Mouse (Mus musculus): Measurements from ENCODE around the gene Sapcd1. TPM values are rescaled to one million over a fixed set of nuclear protein-coding genes. Genes with fewer than 3 reads are reported as not detected.
A peak's percentile ranks its signal among the peaks of the same experiment; 100 is the strongest.

Sapcd1 gene
- polyA plus RNA-seq, 1 experiment = 0.69 TPM

- TF ChIP-seq CTCF (conservative IDR thresholded peaks at IDR 0.05; ENCODE audit: insufficient read depth, insufficient read length, low read depth, low read length) (peak; percentile 95), POLR2A (IDR thresholded peaks at IDR 0.05; ENCODE audit: low read depth, low read length) (no peak)
Measured at GRCm38 (mm10) chr17:35021163-35021808, 6.5 kb downstream of the Sapcd1 start.

GRCm38 (mm10) chr17:35020551-35020950 is 7.3 kb downstream of the Sapcd1 start:
- WGBS = 91% methylated on average over 8 of the region's 8 CpGs
- DNase-seq = no peak

More at GRCm38 (mm10) chr17:35021163-35021808, 6.5 kb downstream of the Sapcd1 start:
- Histone ChIP-seq H3K27ac (ENCODE audit: insufficient read depth, low read depth, low read length) (peak overlapping the region; percentile 86; the same call in 1 of the 2 replicates), H3K36me3 (ENCODE audit: control insufficient read depth, insufficient read depth, low read length) (no peaks in the 10 kb centered on the region), H3K4me1 (ENCODE audit: control insufficient read depth, insufficient read depth, low read length) (no peaks in the 10 kb centered on the region), H3K4me3 (ENCODE audit: insufficient read depth, low read depth, low read length) (no peak overlapping the region), H3K27me3 (replicated peaks; ENCODE audit: control insufficient read depth, insufficient read depth, low read length) (no peaks in the 10 kb centered on the region)
- WGBS = 13% methylated on average over 17 of the region's 17 CpGs
- DNase-seq = peak; percentile 87

GRCm38 (mm10) chr17:35019894-35020293 is 7.9 kb downstream of the Sapcd1 start:
- Histone ChIP-seq H3K27me3 (replicated peaks; ENCODE audit: control insufficient read depth, insufficient read depth, low read length) (no peaks in the 10 kb centered on the region), H3K36me3 (ENCODE audit: control insufficient read depth, insufficient read depth, low read length) (no peaks in the 10 kb centered on the region), H3K4me3 (ENCODE audit: insufficient read depth, low read depth, low read length) (no peak overlapping the region), H3K27ac (ENCODE audit: insufficient read depth, low read depth, low read length) (no peak overlapping the region), H3K4me1 (ENCODE audit: control insufficient read depth, insufficient read depth, low read length) (no peaks in the 10 kb centered on the region)
- TF ChIP-seq CTCF (conservative IDR thresholded peaks at IDR 0.05; ENCODE audit: insufficient read depth, insufficient read length, low read depth, low read length) = no peak
- no peak for TF ChIP-seq POLR2A (IDR thresholded peaks at IDR 0.05; ENCODE audit: low read depth, low read length)
- DNase-seq = no peak
- WGBS = 85% methylated on average over 11 of the region's 11 CpGs

More at GRCm38 (mm10) chr17:35020551-35020950, 7.3 kb downstream of the Sapcd1 start:
- Histone ChIP-seq H3K4me3 (ENCODE audit: insufficient read depth, low read depth, low read length) (no peak overlapping the region), H3K27me3 (replicated peaks; ENCODE audit: control insufficient read depth, insufficient read depth, low read length) (no peaks in the 10 kb centered on the region), H3K4me1 (ENCODE audit: control insufficient read depth, insufficient read depth, low read length) (no peaks in the 10 kb centered on the region), H3K36me3 (ENCODE audit: control insufficient read depth, insufficient read depth, low read length) (no peaks in the 10 kb centered on the region), H3K27ac (ENCODE audit: insufficient read depth, low read depth, low read length) (no peak overlapping the region)
- no peak for TF ChIP-seq CTCF (conservative IDR thresholded peaks at IDR 0.05; ENCODE audit: insufficient read depth, insufficient read length, low read depth, low read length)
- TF ChIP-seq POLR2A (IDR thresholded peaks at IDR 0.05; ENCODE audit: low read depth, low read length) = no peak

DNA sequence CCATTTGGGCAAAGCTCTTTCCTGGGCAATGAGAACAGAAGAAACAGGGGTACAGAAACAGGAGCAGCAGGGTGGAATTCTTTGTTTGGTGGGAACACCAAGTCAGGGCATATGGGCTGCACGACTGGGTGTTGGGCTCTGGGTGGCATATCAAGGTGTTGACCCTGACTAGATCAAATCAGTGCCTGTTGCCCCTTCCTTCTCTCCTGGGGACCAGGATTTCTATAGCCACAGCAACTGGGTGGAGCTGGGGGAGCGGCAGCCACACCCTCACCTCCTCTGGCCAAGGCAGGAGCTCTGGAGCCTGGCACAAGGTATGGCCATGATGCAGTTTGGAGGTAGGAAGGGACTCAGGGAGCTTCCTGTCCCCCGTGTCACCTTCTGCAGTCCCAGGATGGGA is 9.6 kb downstream of the Sapcd1 start:
- Histone ChIP-seq H3K27ac (ENCODE audit: insufficient read depth, low read depth, low read length) (no peak overlapping the region), H3K36me3 (ENCODE audit: control insufficient read depth, insufficient read depth, low read length) (no peaks in the 10 kb centered on the region), H3K4me1 (ENCODE audit: control insufficient read depth, insufficient read depth, low read length) (no peaks in the 10 kb centered on the region), H3K27me3 (replicated peaks; ENCODE audit: control insufficient read depth, insufficient read depth, low read length) (no peaks in the 10 kb centered on the region), H3K4me3 (ENCODE audit: insufficient read depth, low read depth, low read length) (no peak overlapping the region)
- TF ChIP-seq POLR2A (IDR thresholded peaks at IDR 0.05; ENCODE audit: low read depth, low read length) (no peak), CTCF (conservative IDR thresholded peaks at IDR 0.05; ENCODE audit: insufficient read depth, insufficient read length, low read depth, low read length) (no peak)
- DNase-seq = no peak
- WGBS = 92% methylated on average over 3 of the region's 3 CpGs

DNA sequence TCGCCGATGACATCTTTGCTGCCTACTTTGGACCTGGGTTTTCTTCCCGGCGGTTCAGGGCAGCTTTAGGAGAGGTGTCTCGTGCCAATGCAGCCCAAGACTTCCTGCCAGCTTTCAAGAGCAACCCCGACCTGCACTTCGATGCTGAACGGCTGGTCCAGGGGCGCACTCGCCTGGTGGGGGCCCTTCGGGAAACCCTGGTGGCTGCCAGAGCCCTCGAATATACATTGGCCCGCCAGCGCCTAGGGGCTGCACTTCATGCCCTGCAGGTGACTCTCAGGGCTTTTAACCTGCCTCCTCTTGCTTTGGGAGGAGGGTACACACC is 10.1 kb downstream of the Sapcd1 start:
- Histone ChIP-seq H3K27ac (ENCODE audit: insufficient read depth, low read depth, low read length) (no peak overlapping the region), H3K27me3 (replicated peaks; ENCODE audit: control insufficient read depth, insufficient read depth, low read length) (no peaks in the 10 kb centered on the region), H3K36me3 (ENCODE audit: control insufficient read depth, insufficient read depth, low read length) (no peaks in the 10 kb centered on the region), H3K4me3 (ENCODE audit: insufficient read depth, low read depth, low read length) (no peak overlapping the region), H3K4me1 (ENCODE audit: control insufficient read depth, insufficient read depth, low read length) (no peaks in the 10 kb centered on the region)
- no peak for DNase-seq
- TF ChIP-seq POLR2A (IDR thresholded peaks at IDR 0.05; ENCODE audit: low read depth, low read length) (no peak), CTCF (conservative IDR thresholded peaks at IDR 0.05; ENCODE audit: insufficient read depth, insufficient read length, low read depth, low read length) (no peak)
- 76% methylated on average over 14 of the region's 14 CpGs for WGBS

GRCm38 (mm10) chr17:35016791-35017705 is 10.8 kb downstream of the Sapcd1 start:
- Histone ChIP-seq H3K4me3 (ENCODE audit: insufficient read depth, low read depth, low read length) (no peak overlapping the region), H3K27ac (ENCODE audit: insufficient read depth, low read depth, low read length) (no peak overlapping the region), H3K36me3 (ENCODE audit: control insufficient read depth, insufficient read depth, low read length) (no peaks in the 10 kb centered on the region), H3K4me1 (ENCODE audit: control insufficient read depth, insufficient read depth, low read length) (no peaks in the 10 kb centered on the region), H3K27me3 (replicated peaks; ENCODE audit: control insufficient read depth, insufficient read depth, low read length) (no peaks in the 10 kb centered on the region)
- no peak for DNase-seq
- TF ChIP-seq POLR2A (IDR thresholded peaks at IDR 0.05; ENCODE audit: low read depth, low read length) = no peak
- no peak for TF ChIP-seq CTCF (conservative IDR thresholded peaks at IDR 0.05; ENCODE audit: insufficient read depth, insufficient read length, low read depth, low read length)
- WGBS = 79% methylated on average over 10 of the region's 10 CpGs

DNA sequence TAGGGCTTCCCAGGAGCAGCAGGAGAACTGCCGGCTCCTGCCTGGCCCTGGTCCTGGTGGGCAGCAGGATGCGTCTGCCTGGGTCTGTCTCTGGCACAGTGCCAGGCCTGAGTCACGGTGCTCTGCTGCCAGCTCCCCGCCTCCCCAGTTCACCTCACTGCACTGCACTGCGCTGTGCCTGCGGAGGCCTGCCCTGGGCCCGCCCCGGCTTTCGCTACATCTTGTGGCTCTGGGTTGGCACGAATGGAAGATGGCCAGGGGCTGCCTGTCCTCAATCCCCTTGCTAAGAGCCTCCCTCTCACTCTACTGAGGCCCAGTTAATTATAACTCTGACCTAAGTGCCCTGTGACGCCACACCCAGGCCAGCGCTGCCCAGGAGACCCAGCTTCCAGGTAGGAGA is 11.4 kb downstream of the Sapcd1 start, which contains the start of gene Vwa7:
Vwa7 (plus strand) TSS at position 204 of the 400 bp plus-strand sequence.
- Histone ChIP-seq H3K36me3 (ENCODE audit: control insufficient read depth, insufficient read depth, low read length) (no peaks in the 10 kb centered on the region; the same call in 1 of the 2 replicates), H3K27ac (ENCODE audit: insufficient read depth, low read depth, low read length) (no peak within 1 kb of the TSS), H3K4me3 (ENCODE audit: insufficient read depth, low read depth, low read length) (no peak within 1 kb of the TSS), H3K4me1 (ENCODE audit: control insufficient read depth, insufficient read depth, low read length) (no peaks in the 10 kb centered on the region), H3K27me3 (replicated peaks; ENCODE audit: control insufficient read depth, insufficient read depth, low read length) (no peaks in the 10 kb centered on the region)
- no peak for TF ChIP-seq POLR2A (IDR thresholded peaks at IDR 0.05; ENCODE audit: low read depth, low read length)
- no peak for TF ChIP-seq CTCF (conservative IDR thresholded peaks at IDR 0.05; ENCODE audit: insufficient read depth, insufficient read length, low read depth, low read length)
- DNase-seq = peak; percentile 58
- WGBS = 36% methylated on average over 12 of the region's 12 CpGs

All from kidney, adult 2 months (tissue).